Mouse (Mus musculus): ENCODE measurements around the gene Mpz. TPM values are rescaled to one million over a fixed set of nuclear protein-coding genes. Genes with fewer than 3 reads are reported as not detected.

Mpz gene
- total RNA-seq, 2 experiments from 2014 or later = 478 to 752 TPM

Other genes starting within 250 kb of the Mpz start
- not detected for gene Fcrlb, start 237.8 kb upstream of the Mpz start, total RNA-seq (2021)
- 1 to 10 TPM in 1 of 2 experiments, under 1 TPM in 1; 0.28 to 1.8 TPM for gene Fcrla, start 223.1 kb upstream of the Mpz start, total RNA-seq (2021)
- gene Fcgr2b, start 174.2 kb upstream of the Mpz start, total RNA-seq (2021) = 1 to 10 TPM; 6.2 to 6.9 TPM
- under 1 TPM; 0.19 to 0.41 TPM for gene Fcgr4, start 131.8 kb upstream of the Mpz start, total RNA-seq (2021)
- gene Fcgr3, start 85.8 kb upstream of the Mpz start, total RNA-seq (2021) = 1 to 10 TPM; 9.3 to 9.4 TPM
- gene Cfap126, start 36.8 kb upstream of the Mpz start, total RNA-seq (2021) = 1 to 10 TPM; 1.2 to 1.8 TPM
- gene Sdhc, start 108 bp upstream of the Mpz start, total RNA-seq (2021) = 100 to 1,000 TPM; 568 to 707 TPM
- 10 to 100 TPM; 11.6 to 11.8 TPM for gene Pcp4l1, start 45.6 kb downstream of the Mpz start, total RNA-seq (2021)
- not detected for gene Nr1i3, start 63.3 kb downstream of the Mpz start, total RNA-seq (2021)
- 10 to 100 TPM; 42.2 to 44.7 TPM for gene Tomm40l, start 71.8 kb downstream of the Mpz start, total RNA-seq (2021)
- gene Apoa2, start 74.3 kb downstream of the Mpz start, total RNA-seq (2021) = 1 to 10 TPM in 1 of 2 experiments, not detected in 1; 4.2 TPM
- gene Fcer1g, start 83.7 kb downstream of the Mpz start, total RNA-seq (2021) = 10 to 100 TPM; 10.4 to 13.3 TPM
- gene Adamts4, start 99.7 kb downstream of the Mpz start, total RNA-seq (2021) = 1 to 10 TPM; 3.9 to 8.0 TPM
- 100 to 1,000 TPM; 468 to 578 TPM for gene Ndufs2, start 100.7 kb downstream of the Mpz start, total RNA-seq (2021)
- 10 to 100 TPM; 11.0 to 17.6 TPM for gene B4galt3, start 119.6 kb downstream of the Mpz start, total RNA-seq (2021)
- 10 to 100 TPM; 11.6 to 15.1 TPM for gene Ppox, start 130.5 kb downstream of the Mpz start, total RNA-seq (2021)
- gene Usp21, start 137.3 kb downstream of the Mpz start, total RNA-seq (2021) = 10 to 100 TPM; 15.3 to 19.7 TPM
- 10 to 100 TPM; 81.8 to 87.9 TPM for gene Ufc1, start 144.3 kb downstream of the Mpz start, total RNA-seq (2021)
- gene Dedd, start 178.4 kb downstream of the Mpz start, total RNA-seq (2021) = 10 to 100 TPM; 30.3 to 31.2 TPM
- gene Nit1, start 194.9 kb downstream of the Mpz start, total RNA-seq (2021) = 10 to 100 TPM; 20.1 to 22.5 TPM
- 100 to 1,000 TPM; 104 to 113 TPM for gene Pfdn2, start 195.0 kb downstream of the Mpz start, total RNA-seq (2021)
- gene Klhdc9, start 210.1 kb downstream of the Mpz start, total RNA-seq (2021) = under 1 TPM; 0.31 to 0.61 TPM
- gene Nectin4, start 219.4 kb downstream of the Mpz start, total RNA-seq (2021) = under 1 TPM; 0.07 to 0.20 TPM
- gene Arhgap30, start 238.2 kb downstream of the Mpz start, total RNA-seq (2021) = 1 to 10 TPM; 1.7 to 2.3 TPM